Mouse (Mus musculus) telencephalon, adult 2 months (tissue): ENCODE measurements at regions not wholly inside any gene's neighbourhood (a gene's known extent, or its start where the extent isn't known, plus 50 kb on each side); places are given as distances from the start of the nearest gene placed in this dataset.

Source experiments
- DNase-seq: peaks from one replicate; pipeline ENCODE4 v3.0.0-alpha.2; 2011; ENCODE audit warnings: low read depth, low spot score

DNA sequence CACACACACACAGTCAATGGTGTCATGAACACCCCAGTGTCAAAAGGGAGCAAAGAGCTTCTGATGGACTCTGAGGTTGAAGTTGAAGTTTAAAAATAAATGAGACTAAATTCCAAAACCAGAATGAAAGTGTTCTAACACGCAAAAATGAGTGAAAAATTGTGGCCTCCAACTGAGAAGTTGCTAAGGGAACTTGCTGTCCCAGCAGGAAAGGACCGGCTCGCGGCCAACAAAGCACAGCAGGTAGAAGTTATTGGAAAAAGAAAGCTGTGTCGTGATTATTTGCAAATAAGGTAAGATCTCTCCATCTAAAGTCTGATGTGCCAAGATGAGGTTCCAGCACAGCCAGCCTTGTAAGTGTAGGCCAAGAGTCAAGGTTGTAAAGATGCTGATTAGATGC lies 169.7 kb downstream of the Nrp2 start:
- no peak for DNase-seq

- no peak for DNase-seq
These were observed 172.5 kb downstream of the Nrp2 start for GRCm38 (mm10) chr1:62875631-62876030.

DNA sequence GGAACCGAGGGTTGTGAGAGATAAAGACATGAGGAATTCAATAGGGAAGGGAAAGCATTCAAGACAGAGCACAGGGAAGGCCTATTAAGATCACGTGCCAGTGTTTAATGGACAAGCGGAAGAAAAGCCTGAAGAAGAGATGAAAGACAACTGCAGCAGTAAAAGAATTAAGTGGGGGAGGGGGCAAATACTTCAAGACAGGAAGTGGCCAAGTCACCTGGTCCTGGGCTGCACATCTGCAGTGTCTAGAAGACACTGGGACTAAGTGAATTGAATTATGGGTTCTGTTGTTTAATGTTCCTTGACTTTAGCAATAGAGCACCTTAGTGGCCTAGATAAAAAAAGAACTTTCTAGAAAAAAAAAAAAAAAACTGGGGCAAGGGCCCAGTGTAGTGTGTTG lies 173.6 kb downstream of the Nrp2 start:
- no peak for DNase-seq

- DNase-seq = no peak
These were observed 177.8 kb downstream of the Nrp2 start for GRCm38 (mm10) chr1:62880882-62881291.

DNA sequence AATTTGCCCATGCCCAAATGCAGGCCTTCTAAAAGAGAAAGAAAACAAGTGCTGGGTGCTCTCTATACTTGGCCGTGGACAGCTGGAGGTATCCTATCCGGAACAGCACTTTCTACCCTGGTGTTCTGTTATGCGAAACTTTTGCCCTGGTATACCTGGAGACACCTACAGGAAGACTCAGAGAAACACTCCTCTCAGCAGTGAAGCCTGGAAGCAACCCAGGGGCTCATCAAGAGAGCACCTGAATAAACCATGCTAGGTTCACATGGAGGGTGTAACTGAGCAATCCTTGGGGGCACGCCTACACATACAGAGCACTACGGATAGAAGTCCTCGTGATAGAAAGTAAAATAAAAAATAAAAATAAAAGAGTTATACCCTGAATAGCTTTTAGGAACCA lies 178.4 kb downstream of the Nrp2 start:
- no peak for DNase-seq

GRCm38 (mm10) chr1:62882028-62882427 lies 178.9 kb downstream of the Nrp2 start:
- DNase-seq = no peak

DNA sequence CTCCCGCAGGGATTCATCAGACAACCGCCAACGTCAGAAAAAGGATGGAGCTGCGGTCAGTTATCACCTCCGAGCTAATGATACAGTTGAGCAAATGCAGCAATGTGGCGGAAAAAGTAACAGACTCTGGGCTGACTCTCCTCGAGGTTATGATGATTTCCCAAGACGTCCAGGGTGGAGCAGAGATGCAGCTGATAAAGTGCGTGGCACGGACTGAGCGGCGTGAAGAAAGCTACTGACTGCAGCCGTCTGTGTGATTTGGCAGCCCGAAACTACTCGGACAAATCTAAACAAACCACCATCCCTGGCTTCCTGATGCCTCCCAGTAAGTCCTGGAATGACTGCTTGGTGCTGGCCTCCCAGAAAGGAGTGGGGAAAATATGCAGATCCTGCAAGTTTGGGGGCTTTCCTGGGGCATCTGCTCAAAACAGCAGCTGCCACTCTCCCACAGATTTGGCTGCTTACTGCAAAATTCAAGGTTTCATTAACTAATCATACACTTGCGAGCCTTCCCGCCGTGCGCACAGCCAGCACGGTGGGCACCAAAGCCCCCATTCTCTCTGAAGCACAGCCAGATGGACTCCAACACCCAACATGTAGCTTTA lies 181.9 kb downstream of the Nrp2 start:
- no peak for DNase-seq

DNA sequence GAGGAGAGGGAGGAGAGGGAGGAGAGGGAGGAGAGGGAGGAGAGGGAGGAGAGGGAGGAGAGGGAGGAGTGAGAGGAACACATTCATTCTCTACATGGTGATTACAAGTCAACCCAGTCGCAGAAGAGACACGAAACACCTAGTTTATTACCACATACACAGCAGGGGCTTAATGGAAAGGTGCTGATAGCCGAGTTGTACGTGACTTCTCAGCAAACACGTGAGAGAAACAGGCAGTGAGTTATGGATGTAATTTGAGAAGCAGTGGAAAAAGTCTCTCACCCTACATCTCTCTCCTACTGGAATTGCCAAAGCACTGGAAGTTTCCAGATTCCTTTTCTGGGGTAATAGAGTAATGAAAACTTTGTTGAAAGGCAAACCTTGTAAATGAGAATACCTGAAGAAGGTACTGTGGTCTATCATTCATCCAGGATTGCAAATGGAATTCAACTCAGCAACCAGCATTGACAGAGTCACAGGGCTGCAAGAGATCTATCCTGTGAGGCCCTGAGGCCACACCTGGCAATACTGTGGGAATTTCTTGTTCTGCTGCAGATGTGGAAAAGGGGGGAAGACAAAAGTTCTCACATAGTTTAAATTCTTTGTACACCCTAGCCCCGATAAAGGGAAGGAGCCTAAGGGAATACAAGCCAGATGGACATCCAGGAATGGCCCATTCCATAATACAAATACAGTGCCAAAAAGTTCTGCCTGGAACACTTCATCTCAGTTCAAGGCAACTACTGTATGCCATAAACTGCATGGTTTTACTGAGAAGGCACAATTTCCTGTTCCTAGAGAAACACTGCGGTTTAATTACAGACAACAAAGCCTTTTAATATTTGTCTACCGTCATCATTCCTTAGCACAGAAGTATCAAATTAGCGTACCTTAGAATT lies 184.7 kb downstream of the Nrp2 start:
- no peak for DNase-seq

- DNase-seq = peak; percentile 58
These were observed 198.3 kb downstream of the Nrp2 start for GRCm38 (mm10) chr1:62901375-62901774.

DNA sequence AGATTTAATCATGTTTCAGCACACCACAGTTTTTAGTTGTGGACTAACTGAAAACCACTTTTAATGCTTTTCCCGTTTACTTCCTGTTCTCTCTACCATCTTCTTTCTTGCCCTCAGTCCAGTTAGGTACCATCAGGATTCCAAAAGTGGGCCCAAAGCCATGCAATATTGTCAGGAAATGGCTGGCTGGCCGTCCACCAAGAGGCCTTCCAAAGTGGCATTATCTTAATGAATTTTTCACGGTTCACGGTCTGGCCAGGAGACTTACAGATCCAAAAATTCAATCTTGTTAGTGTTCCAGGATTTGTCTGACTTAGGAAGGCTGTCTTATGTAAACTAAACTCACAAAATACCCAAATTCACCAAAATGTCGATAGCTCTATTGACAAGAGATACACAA lies 198.8 kb downstream of the Nrp2 start:
- DNase-seq = no peak

- no peak for DNase-seq
These were observed 199.9 kb downstream of the Nrp2 start for GRCm38 (mm10) chr1:62902931-62903453.

- no peak for DNase-seq
These were observed 202.7 kb downstream of the Nrp2 start for GRCm38 (mm10) chr1:62905739-62906138.

GRCm38 (mm10) chr1:62907243-62907642 lies 204.2 kb downstream of the Nrp2 start:
- DNase-seq = no peak
